Mouse (Mus musculus) spleen, adult 2 months (tissue): ENCODE measurements around the gene Tmem130. TPM values are rescaled to one million over a fixed set of nuclear protein-coding genes. Genes with fewer than 3 reads are reported as not detected.

ENCODE experiments used
- DNase-seq, 2 experiments: peaks; one replicate each; pipeline versions ENCODE4 v3.0.0 to v3.0.0-alpha.2; 2012 to 2021; ENCODE audit warnings: low spot score in 2 of 2, low read depth in 1 of 2
- H3K27ac ChIP-seq: fragments of 200-500 bp; 2 replicates; pipeline ENCODE4 v1.5.1; 2012; ENCODE audit warnings: low read length, inconsistent platforms; ENCODE audit not compliant: insufficient read depth
- H3K27me3 ChIP-seq: fragments of 200-500 bp; 2 replicates; pipeline ENCODE4 v1.6.1; 2012; ENCODE audit warnings: mild to moderate bottlenecking, moderate library complexity, low read length, inconsistent platforms; ENCODE audit not compliant: control insufficient read depth, insufficient read depth
- H3K36me3 ChIP-seq: fragments of 200-500 bp; 2 replicates; pipeline ENCODE4 v1.6.1; 2012; ENCODE audit warnings: mild to moderate bottlenecking, low read length, inconsistent platforms; ENCODE audit not compliant: control insufficient read depth, insufficient read depth
- H3K4me1 ChIP-seq: fragments of 200-500 bp; 2 replicates; pipeline ENCODE4 v1.6.1; 2011; ENCODE audit warnings: inconsistent platforms; ENCODE audit not compliant: control insufficient read depth, insufficient read depth, insufficient read length
- H3K4me3 ChIP-seq: fragments of 200-500 bp; 2 replicates; pipeline ENCODE4 v1.5.1; 2011; ENCODE audit warnings: mild to moderate bottlenecking, inconsistent platforms; ENCODE audit not compliant: insufficient read depth, insufficient read length; ENCODE audit errors: extremely low read depth
- CTCF ChIP-seq: fragments of 200-500 bp; IDR thresholded peaks from 2 replicates; pipeline ENCODE4 v1.5.1; 2011; ENCODE audit warnings: mild to moderate bottlenecking, inconsistent platforms; ENCODE audit not compliant: insufficient read depth, insufficient read length, insufficient replicate concordance; ENCODE audit errors: extremely low read depth
- POLR2A ChIP-seq: fragments of 200-500 bp; IDR thresholded peaks from 2 replicates; pipeline ENCODE4 v1.6.1; 2011; ENCODE audit warnings: low read depth, low read length, inconsistent platforms
- WGBS: fragments of 180-500 bp; shearing (Covaris S2); methylation state at CpG from one replicate; pipeline ENCODE4 v1.1.7; 2018; 5-methylcytosine and 5-hydroxymethylcytosine counted together
- polyA plus RNA-seq: library from polyadenylated mRNA; depleted of rRNA; stranded (reverse); fragments of >200 nt; gene quantifications from 2 replicates; pipeline ENCODE4 v1.2.3, GENCODE M21; 2012; rRNA removed

Tmem130 gene
- polyA plus RNA-seq, result not detected in 2 replicates

GRCm38 (mm10) chr5:144761161-144761868 lies at the start of gene Tmem130:
Gene Tmem130 (minus strand): TSS chr5:144761818.
- Histone ChIP-seq H3K4me3 (no peak within 1 kb of the TSS), H3K27ac (no peak within 1 kb of the TSS), H3K27me3 (peaks cover 5% of the 10 kb centered on the region; the same call in 1 of the 2 replicates), H3K4me1 (peaks cover 3% of the 10 kb centered on the region), H3K36me3 (no peaks in the 10 kb centered on the region)
- DNase-seq, result no peak
- 3% methylated on average over 38 of the region's 38 CpGs for WGBS
- TF ChIP-seq POLR2A (no peak), CTCF (no peak)

- no peaks in the 10 kb centered on the region for H3K4me1 ChIP-seq
- peaks cover 71% of the 10 kb centered on the region for H3K36me3 ChIP-seq
- TF ChIP-seq CTCF (no peak), POLR2A (no peak)
- H3K27me3 ChIP-seq, result no peaks in the 10 kb centered on the region
- no peak overlapping the region for H3K27ac ChIP-seq
- no peak for DNase-seq
- no peak overlapping the region for H3K4me3 ChIP-seq
- 93% methylated on average over 10 of the region's 10 CpGs for WGBS
Measured at GRCm38 (mm10) chr5:144806931-144807330, 45.3 kb upstream of the Tmem130 start.

GRCm38 (mm10) chr5:144804181-144804580 lies 42.6 kb upstream of the Tmem130 start:
- WGBS, result 91% methylated on average over 7 of the region's 7 CpGs

GRCm38 (mm10) chr5:144803066-144803465 lies 41.4 kb upstream of the Tmem130 start:
- WGBS, result 94% methylated on average over 8 of the region's 8 CpGs
- peaks cover 73% of the 10 kb centered on the region for H3K36me3 ChIP-seq

More at GRCm38 (mm10) chr5:144804181-144804580, 42.6 kb upstream of the Tmem130 start:
- no peaks in the 10 kb centered on the region for H3K4me1 ChIP-seq
- no peak for DNase-seq
- H3K36me3 ChIP-seq, result peaks cover 75% of the 10 kb centered on the region
- no peaks in the 10 kb centered on the region for H3K27me3 ChIP-seq
- no peak overlapping the region for H3K27ac ChIP-seq
- TF ChIP-seq CTCF, result no peak
- no peak for TF ChIP-seq POLR2A
- H3K4me3 ChIP-seq, result no peak overlapping the region

GRCm38 (mm10) chr5:144797116-144797515 lies 35.5 kb upstream of the Tmem130 start:
- H3K4me3 ChIP-seq, result no peak overlapping the region
- no peak overlapping the region for H3K27ac ChIP-seq
- no peaks in the 10 kb centered on the region for H3K27me3 ChIP-seq
- 96% methylated on average over 7 of the region's 7 CpGs for WGBS
- no peaks in the 10 kb centered on the region for H3K4me1 ChIP-seq
- TF ChIP-seq CTCF, result no peak
- TF ChIP-seq POLR2A, result no peak
- peaks cover 64% of the 10 kb centered on the region for H3K36me3 ChIP-seq
- no peak for DNase-seq

More at GRCm38 (mm10) chr5:144803066-144803465, 41.4 kb upstream of the Tmem130 start:
- TF ChIP-seq POLR2A (no peak), CTCF (no peak)
- Histone ChIP-seq H3K27me3 (no peaks in the 10 kb centered on the region), H3K27ac (no peak overlapping the region), H3K4me3 (no peak overlapping the region), H3K4me1 (no peaks in the 10 kb centered on the region)
- DNase-seq, result no peak

- Histone ChIP-seq H3K27ac (no peak overlapping the region), H3K4me3 (no peak overlapping the region), H3K36me3 (peaks cover 65% of the 10 kb centered on the region), H3K27me3 (no peaks in the 10 kb centered on the region), H3K4me1 (no peaks in the 10 kb centered on the region)
- DNase-seq, result no peak
- 78% methylated on average over 6 of the region's 6 CpGs for WGBS
- TF ChIP-seq CTCF (0 out of 2 replicates have a peak, but pooled peaks have one; percentile 9), POLR2A (no peak)
Measured at GRCm38 (mm10) chr5:144794687-144795086, 33.1 kb upstream of the Tmem130 start.

- 92% methylated on average over 5 of the region's 5 CpGs for WGBS
- DNase-seq, result no peak
- Histone ChIP-seq H3K36me3 (peaks cover 72% of the 10 kb centered on the region), H3K4me1 (no peaks in the 10 kb centered on the region), H3K27ac (no peak overlapping the region), H3K4me3 (no peak overlapping the region), H3K27me3 (no peaks in the 10 kb centered on the region)
- TF ChIP-seq POLR2A (no peak), CTCF (no peak)
Measured at GRCm38 (mm10) chr5:144793374-144793773, 31.8 kb upstream of the Tmem130 start.
